Mouse (Mus musculus) liver, embryonic 14.5 days (tissue): ENCODE measurements around the gene Sla2. TPM values are rescaled to one million over a fixed set of nuclear protein-coding genes. Genes with fewer than 3 reads are reported as not detected.

ENCODE experiments used
- ATAC-seq: fragments of 200-750 bp; cut with Nextera tagmentation; 2 replicates; pipeline ENCODE4 v1.8.0; 2017; ENCODE audit warnings: moderate number of reproducible peaks, mild to moderate bottlenecking, moderate library complexity; ENCODE audit not compliant: insufficient read depth
- DNase-seq, 3 experiments: peaks; one replicate each; pipeline ENCODE4 v3.0.0-alpha.2; 2012 to 2013; ENCODE audit warnings: low read depth in 3 of 3, low spot score in 3 of 3
- H3K27ac ChIP-seq: fragments of 300-500 bp; sonication (generic); 2 replicates; pipeline ENCODE4 v1.5.1; 2014; ENCODE audit warnings: moderate library complexity, mild to moderate bottlenecking, control low read depth, inconsistent platforms
- H3K27me3 ChIP-seq: fragments of 300-500 bp; sonication (generic); 2 replicates; pipeline ENCODE4 v1.6.1; 2014; ENCODE audit warnings: mild to moderate bottlenecking, low read length, moderate library complexity; ENCODE audit not compliant: control insufficient read depth, insufficient read depth
- H3K36me3 ChIP-seq: fragments of 300-500 bp; sonication (generic); replicated peaks from 2 replicates; pipeline ENCODE4 v1.6.1; 2014; ENCODE audit warnings: low read depth; ENCODE audit not compliant: control insufficient read depth, insufficient read depth
- H3K4me1 ChIP-seq, 2 experiments: fragments of 200-500 bp in 1 of 2; fragments of 300-500 bp in 1 of 2; sonication (generic) in 1 of 2; replicated peaks; 2 replicates each; pipeline ENCODE4 v1.6.1; 2012 to 2014; ENCODE audit warnings: antibody characterized with exemption in 1 of 2, inconsistent platforms in 1 of 2, low read length in 1 of 2; ENCODE audit not compliant: control insufficient read depth in 2 of 2, insufficient read depth in 2 of 2
- H3K4me2 ChIP-seq: fragments of 300-500 bp; sonication (generic); 2 replicates; pipeline ENCODE4 v1.6.1; 2014; ENCODE audit warnings: low read depth, mild to moderate bottlenecking, control low read depth, moderate library complexity
- H3K4me3 ChIP-seq, 2 experiments: fragments of 200-500 bp in 1 of 2; fragments of 300-500 bp in 1 of 2; sonication (generic) in 1 of 2; 2 replicates each; pipeline ENCODE4 v1.5.1; 2012 to 2014; ENCODE audit warnings: low read depth in 2 of 2, low read length in 2 of 2, mild to moderate bottlenecking in 2 of 2, control low read depth in 1 of 2, inconsistent platforms in 1 of 2, moderate library complexity in 1 of 2; ENCODE audit not compliant: insufficient read depth in 1 of 2
- H3K9ac ChIP-seq: fragments of 300-500 bp; sonication (generic); replicated peaks from 2 replicates; pipeline ENCODE4 v1.6.1; 2014; ENCODE audit warnings: mild to moderate bottlenecking, control low read depth, moderate library complexity
- H3K9me3 ChIP-seq: fragments of 300-500 bp; sonication (generic); 2 replicates; pipeline ENCODE4 v1.6.1; 2016; ENCODE audit warnings: low read length, mixed read lengths; ENCODE audit not compliant: control insufficient read depth
- CTCF ChIP-seq: IDR thresholded peaks from 2 replicates; pipeline ENCODE4 v1.5.1; 2016; ENCODE audit warnings: antibody characterized with exemption, low read depth, control low read depth
- EP300 ChIP-seq: IDR thresholded peaks from 2 replicates; pipeline ENCODE4 v1.6.1; 2016; ENCODE audit warnings: antibody characterized with exemption, low read depth
- WGBS: fragments of 180-500 bp; shearing (Covaris S2); extraction: QIAGEN DNeasy Blood & Tissue Kit; methylation state at CpG from one replicate; pipeline ENCODE4 v1.1.7; 2014; ENCODE audit not compliant: insufficient replicate concordance; 5-methylcytosine and 5-hydroxymethylcytosine counted together
- polyA plus RNA-seq, 2 experiments: library from polyadenylated mRNA; depleted of rRNA in 1 of 2; stranded (reverse) in 1 of 2; unstranded in 1 of 2; fragments of >200 nt; fragmentation: Nextera tagmentation in 1 of 2; extraction: Ambion mirVana in 1 of 2; gene quantifications; 2 replicates each; pipeline versions ENCODE4 v1.2.1 to v1.2.3; 2012 to 2014

Gene Sla2
- polyA plus RNA-seq, 2 experiments: 0.90 to 1.4 TPM

DNA sequence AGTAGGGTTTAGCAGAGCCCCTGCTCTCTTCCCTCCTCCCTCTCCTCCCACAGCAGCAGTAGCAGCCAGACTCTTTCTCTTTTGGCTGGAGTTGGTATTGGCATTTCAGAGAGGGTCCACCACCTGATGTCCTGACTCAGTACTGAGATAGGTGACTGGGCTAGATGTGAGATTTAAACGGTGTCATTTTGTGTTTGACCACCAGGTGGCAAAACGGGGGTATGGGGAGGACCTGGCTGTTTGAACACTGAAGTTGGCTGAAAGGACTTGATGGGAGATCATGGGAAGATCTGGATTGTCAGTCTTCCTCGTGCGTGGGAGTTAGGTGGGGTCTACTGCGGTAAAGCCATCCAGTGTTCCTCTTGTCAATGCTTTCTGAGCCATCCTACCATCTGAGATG, 13.4 kb downstream of the Sla2 start:
- H3K36me3 ChIP-seq: peaks cover 45% of the 10 kb centered on the region
- H3K4me2 ChIP-seq: no peak overlapping the region
- peak in 2 of 3 experiments; percentile 49 to 72 for DNase-seq
- 25% methylated on average over 5 of the region's 5 CpGs for WGBS
- H3K4me1 ChIP-seq: peaks cover 4 to 16% of the 10 kb centered on the region in 2 experiments
- H3K9me3 ChIP-seq: no peaks in the 10 kb centered on the region
- TF ChIP-seq EP300 (no peak), CTCF (peak; percentile 93)
- ATAC-seq: peak; percentile 67; the same call in 1 of the 2 replicates
- H3K27me3 ChIP-seq: no peaks in the 10 kb centered on the region
- no peak overlapping the region for H3K4me3 ChIP-seq
- H3K9ac ChIP-seq: no peak overlapping the region
- H3K27ac ChIP-seq: no peak overlapping the region

DNA sequence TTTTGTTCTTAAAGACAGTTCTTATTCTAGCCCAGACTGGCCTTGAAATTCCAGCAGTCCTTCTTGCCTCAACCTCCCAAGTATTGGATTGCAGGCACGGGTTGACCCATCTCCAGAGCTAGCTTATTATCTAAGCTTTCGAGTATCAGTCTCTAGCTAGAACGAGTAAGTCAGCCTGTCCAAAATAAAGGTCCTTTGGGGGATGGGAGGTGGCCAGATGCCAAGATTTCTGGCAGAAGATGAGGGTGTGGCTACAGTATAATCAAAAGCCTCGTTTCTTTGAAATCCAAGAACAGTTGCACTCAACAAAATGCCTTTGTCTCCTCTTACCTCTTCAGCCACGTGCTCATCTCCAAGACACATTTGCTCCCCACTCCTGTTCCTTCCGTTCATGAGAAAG, 16.5 kb downstream of the Sla2 start:
- Histone ChIP-seq H3K36me3 (peaks cover 69% of the 10 kb centered on the region), H3K27me3 (no peaks in the 10 kb centered on the region), H3K9me3 (no peaks in the 10 kb centered on the region), H3K27ac (no peak overlapping the region), H3K4me3 (no peak overlapping the region), H3K4me1 (peaks cover 6 to 18% of the 10 kb centered on the region in 2 experiments), H3K4me2 (no peak overlapping the region), H3K9ac (no peak overlapping the region)
- 39% methylated on average over 6 of the region's 6 CpGs for WGBS
- TF ChIP-seq EP300 (no peak), CTCF (no peak)
- DNase-seq: no peak
- no peak for ATAC-seq

- ATAC-seq (no peak), DNase-seq (no peak)
- Histone ChIP-seq H3K9ac (no peak overlapping the region), H3K4me3 (no peak overlapping the region), H3K4me2 (no peak overlapping the region), H3K4me1 (peaks cover 7 to 21% of the 10 kb centered on the region in 2 experiments), H3K27ac (no peak overlapping the region), H3K27me3 (no peaks in the 10 kb centered on the region), H3K9me3 (no peaks in the 10 kb centered on the region), H3K36me3 (peaks cover 77% of the 10 kb centered on the region)
- no peak for TF ChIP-seq CTCF
- TF ChIP-seq EP300: no peak
- WGBS: 75% methylated on average over 7 of the region's 7 CpGs
Observed at GRCm38 (mm10) chr2:156869554-156869953, 17.4 kb downstream of the Sla2 start.

DNA sequence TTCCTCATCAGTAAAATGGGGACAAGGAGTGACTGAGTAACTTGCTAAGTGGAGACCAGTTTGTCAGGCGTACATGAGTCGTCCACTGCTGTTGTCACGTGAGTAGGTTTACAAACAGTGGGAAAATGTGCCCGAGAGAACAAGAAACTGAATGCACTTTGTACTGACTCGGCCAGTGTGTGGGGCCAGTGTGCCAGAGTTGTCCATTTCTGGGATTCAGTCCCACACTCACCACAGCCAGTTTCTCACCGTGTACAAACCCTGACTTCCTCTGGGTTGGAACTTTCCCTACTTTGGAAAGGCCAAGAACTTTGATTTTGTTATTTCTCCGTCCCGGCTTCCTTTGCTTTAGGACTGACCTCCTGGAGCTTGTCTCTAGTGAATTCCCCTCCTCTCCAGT, 18.0 kb downstream of the Sla2 start:
- DNase-seq (no peak), ATAC-seq (no peak)
- H3K4me2 ChIP-seq: no peak overlapping the region
- no peak for TF ChIP-seq CTCF
- no peak overlapping the region for H3K4me3 ChIP-seq
- H3K27me3 ChIP-seq: no peaks in the 10 kb centered on the region
- WGBS: 75% methylated on average over 8 of the region's 8 CpGs
- H3K4me1 ChIP-seq: peaks cover 8 to 22% of the 10 kb centered on the region in 2 experiments
- no peak overlapping the region for H3K9ac ChIP-seq
- H3K27ac ChIP-seq: no peak overlapping the region
- peaks cover 76% of the 10 kb centered on the region for H3K36me3 ChIP-seq
- H3K9me3 ChIP-seq: no peaks in the 10 kb centered on the region

- no peaks in the 10 kb centered on the region for H3K27me3 ChIP-seq
- peaks cover 9 to 15% of the 10 kb centered on the region in 2 experiments for H3K4me1 ChIP-seq
- H3K4me2 ChIP-seq: peak overlapping the region; percentile 74
- DNase-seq (no peak), ATAC-seq (no peak)
- peaks cover 41% of the 10 kb centered on the region for H3K36me3 ChIP-seq
- 59% methylated on average over 3 of the region's 3 CpGs for WGBS
- peak overlapping the region; percentile 90 to 91 for H3K4me3 ChIP-seq
- H3K9me3 ChIP-seq: no peaks in the 10 kb centered on the region
- peak overlapping the region; percentile 87 for H3K27ac ChIP-seq
- peak overlapping the region; percentile 87 for H3K9ac ChIP-seq
- TF ChIP-seq EP300 (no peak), CTCF (no peak)
Observed at GRCm38 (mm10) chr2:156864481-156864880, 22.5 kb downstream of the Sla2 start.
